Mouse (Mus musculus): ENCODE data around the gene Pnmal2. TPM values are rescaled to one million over a fixed set of nuclear protein-coding genes. Genes with fewer than 3 reads are reported as not detected.

Pnmal2 gene
- 8.3 and 8.6 TPM in 2 replicates for polyA plus RNA-seq (2014; fragmentation: Nextera tagmentation; extraction: Ambion mirVana)

DNA sequence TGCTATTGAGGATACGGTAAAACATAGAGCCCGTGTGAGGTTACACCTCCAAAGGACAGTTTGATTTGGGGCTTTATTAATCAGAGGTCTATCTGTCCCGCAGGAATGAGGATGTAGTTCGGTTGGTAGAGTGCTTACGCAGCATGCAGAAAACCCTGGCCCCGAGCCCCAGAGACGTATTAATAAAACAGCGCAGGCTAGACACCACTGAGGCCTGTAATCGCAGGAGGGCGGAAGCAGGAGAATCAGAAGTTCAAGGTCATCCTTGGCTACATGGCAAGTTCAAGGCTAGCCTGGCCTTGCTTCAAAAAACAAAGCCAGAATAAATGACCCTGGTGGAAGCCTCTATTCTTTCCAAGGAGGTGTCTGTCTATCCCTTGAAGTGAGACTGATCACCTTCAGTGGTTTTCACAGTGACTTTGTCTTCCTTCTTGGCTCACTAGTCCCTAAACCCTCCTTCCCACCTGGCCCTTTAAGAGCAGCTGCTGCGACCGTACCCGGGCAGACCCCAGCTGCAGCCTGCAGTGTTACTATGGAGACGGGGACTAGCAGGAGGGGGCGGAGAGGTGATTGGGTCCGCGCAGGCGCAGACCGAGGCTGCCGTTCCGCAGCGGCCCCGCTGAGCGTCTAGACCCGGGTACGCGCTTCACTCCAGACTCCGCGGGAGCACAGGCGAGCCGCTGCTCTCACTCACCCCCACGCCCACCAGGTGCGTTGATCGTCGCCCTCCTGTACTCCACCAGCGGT is at the start of gene Pnmal2:
Pnmal2 (plus strand) TSS at position 622 of the 747 bp plus-strand sequence.
- H3K36me3 ChIP-seq (ENCODE audit: control insufficient read depth, insufficient read depth, low read length), result no peaks in the 10 kb centered on the region
- DNase-seq (ENCODE audit: low spot score, missing footprints) (peak; percentile 99), ATAC-seq (ENCODE audit: low FRiP score) (peak; percentile 92)
- WGBS, result 14% methylated on average over 36 of the region's 36 CpGs
- H3K9me3 ChIP-seq (ENCODE audit: control insufficient read depth, low read length), result no peaks in the 10 kb centered on the region
- peak within 1 kb of the TSS; percentile 57 for H3K27ac ChIP-seq (ENCODE audit: low read depth, low read length)
- H3K9ac ChIP-seq (ENCODE audit: low read length), result peak within 1 kb of the TSS; percentile 80
- peaks cover 37% of the 10 kb centered on the region for H3K4me1 ChIP-seq (ENCODE audit: control insufficient read depth, insufficient read depth, low read length)
- peaks cover 44% of the 10 kb centered on the region for H3K27me3 ChIP-seq (ENCODE audit: control insufficient read depth, insufficient read depth, low read length)
- H3K4me2 ChIP-seq, result peak within 1 kb of the TSS; percentile 83
- peak within 1 kb of the TSS; percentile 62 for H3K4me3 ChIP-seq (ENCODE audit: low read depth, low read length)

DNA sequence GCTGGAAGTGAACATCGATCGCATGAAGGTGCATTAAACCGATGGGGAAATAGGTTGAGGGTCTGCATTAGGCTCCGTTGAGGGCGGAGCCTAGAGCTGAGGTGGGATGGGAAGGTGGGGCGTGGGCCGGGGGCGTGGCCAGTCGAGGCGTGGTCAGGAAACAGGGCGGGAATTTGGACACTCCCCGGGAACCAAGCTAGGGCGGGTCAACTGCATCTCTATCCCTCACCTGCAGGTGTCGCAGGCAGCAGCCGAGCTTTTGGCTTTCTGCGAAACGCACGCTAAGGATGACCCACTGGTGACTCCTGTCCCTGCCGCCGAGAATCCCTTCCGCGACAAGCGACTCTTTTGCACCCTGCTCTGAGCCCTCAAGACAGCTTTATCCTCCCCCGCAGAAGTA is 49.5 kb upstream of the Pnmal2 start:
- Histone ChIP-seq H3K9ac (ENCODE audit: low read length) (peak overlapping the region; percentile 24; the same call in 1 of the 2 replicates), H3K4me2 (peak overlapping the region; percentile 45), H3K4me3 (ENCODE audit: low read depth, low read length) (peak overlapping the region; percentile 14; the same call in 1 of the 2 replicates), H3K9me3 (ENCODE audit: control insufficient read depth, low read length) (no peaks in the 10 kb centered on the region), H3K27ac (ENCODE audit: low read depth, low read length) (no peak overlapping the region), H3K27me3 (ENCODE audit: control insufficient read depth, insufficient read depth, low read length) (peaks cover 31% of the 10 kb centered on the region), H3K36me3 (ENCODE audit: control insufficient read depth, insufficient read depth, low read length) (no peaks in the 10 kb centered on the region), H3K4me1 (ENCODE audit: control insufficient read depth, insufficient read depth, low read length) (peaks cover 22% of the 10 kb centered on the region)
- ATAC-seq (ENCODE audit: low FRiP score), result peak; percentile 60
- WGBS, result under 1% methylated on average over 24 of the region's 24 CpGs
- DNase-seq (ENCODE audit: low spot score, missing footprints), result peak; percentile 98

DNA sequence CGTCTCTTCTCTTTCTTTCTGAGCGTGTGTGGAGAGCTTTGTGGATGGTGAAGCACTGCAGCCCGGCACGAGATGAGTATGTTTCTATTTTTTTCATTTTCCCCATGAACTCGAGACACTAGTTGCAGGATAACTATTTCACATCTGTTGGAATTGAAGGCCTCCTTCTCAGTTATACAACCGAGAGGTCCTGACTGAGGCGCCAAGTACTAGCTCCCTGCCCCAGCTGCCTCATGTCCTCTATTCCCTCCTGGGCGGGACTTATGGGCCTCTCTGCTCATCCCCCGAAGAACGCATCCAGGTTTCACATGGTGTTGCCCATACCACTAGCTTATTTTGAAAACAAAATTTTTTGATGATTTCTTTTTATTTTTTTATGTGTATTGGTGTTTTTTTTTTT is 49.0 kb upstream of the Pnmal2 start:
- Histone ChIP-seq H3K27ac (ENCODE audit: low read depth, low read length) (no peak overlapping the region), H3K4me2 (peak overlapping the region; percentile 45), H3K4me3 (ENCODE audit: low read depth, low read length) (peak overlapping the region; percentile 14; the same call in 1 of the 2 replicates), H3K27me3 (ENCODE audit: control insufficient read depth, insufficient read depth, low read length) (peaks cover 28% of the 10 kb centered on the region), H3K9me3 (ENCODE audit: control insufficient read depth, low read length) (no peaks in the 10 kb centered on the region), H3K4me1 (ENCODE audit: control insufficient read depth, insufficient read depth, low read length) (peaks cover 25% of the 10 kb centered on the region), H3K9ac (ENCODE audit: low read length) (peak overlapping the region; percentile 24; the same call in 1 of the 2 replicates), H3K36me3 (ENCODE audit: control insufficient read depth, insufficient read depth, low read length) (no peaks in the 10 kb centered on the region)
- no peak for DNase-seq (ENCODE audit: low spot score, missing footprints)
- no peak for ATAC-seq (ENCODE audit: low FRiP score)
- WGBS, result 33% methylated on average over 10 of the region's 10 CpGs

DNA sequence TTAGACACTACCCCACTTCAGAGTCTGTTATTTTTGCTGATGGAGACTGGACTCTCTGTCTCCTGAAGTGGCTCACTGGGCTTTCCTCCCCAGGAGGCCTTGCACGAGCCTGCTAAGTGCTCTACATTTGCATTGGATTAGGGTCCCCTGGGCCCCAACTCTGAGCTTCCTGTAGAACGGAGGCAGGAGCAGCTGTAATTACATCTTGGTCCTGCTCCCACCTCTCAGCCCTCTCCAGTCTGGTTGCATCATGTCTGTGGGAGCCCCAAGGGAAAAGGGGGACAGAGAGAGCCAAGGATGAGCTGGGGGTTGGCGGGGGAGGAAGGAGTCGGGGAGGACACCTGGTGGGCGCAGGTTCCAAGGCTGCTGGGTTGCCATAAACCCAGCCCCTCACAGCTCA is 44.0 kb upstream of the Pnmal2 start:
- 17% methylated on average over 5 of the region's 5 CpGs for WGBS
- peak; percentile 26; the same call in 1 of the 2 replicates for ATAC-seq (ENCODE audit: low FRiP score)

DNA sequence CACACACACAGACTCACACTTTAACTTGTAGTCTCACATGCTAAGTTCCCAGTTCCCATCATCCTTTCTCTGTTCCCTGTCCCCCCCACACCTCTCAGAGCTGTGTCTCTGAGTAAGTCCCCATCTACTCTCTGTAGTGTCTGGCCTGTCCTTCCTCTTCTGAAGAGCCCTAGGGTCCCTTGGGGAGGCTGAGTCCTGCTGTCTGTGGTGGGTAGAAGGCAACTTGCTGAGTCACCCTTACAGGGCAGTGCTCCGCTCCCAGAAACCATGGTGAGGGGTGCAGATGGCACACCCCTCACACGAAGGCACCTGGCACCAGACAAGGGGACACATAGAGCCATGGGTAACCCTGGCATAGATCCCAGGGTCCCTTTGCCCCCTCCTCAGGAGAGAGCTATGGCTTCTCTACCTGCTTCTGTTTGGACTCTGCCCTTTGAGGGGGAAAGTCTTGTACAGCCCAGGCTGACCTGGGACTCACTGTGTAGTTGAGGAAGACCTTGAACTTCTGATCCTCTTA is 41.0 kb upstream of the Pnmal2 start:
- no peak overlapping the region for H3K4me2 ChIP-seq
- DNase-seq (ENCODE audit: low spot score, missing footprints), result no peak
- H3K27ac ChIP-seq (ENCODE audit: low read depth, low read length), result no peak overlapping the region
- H3K36me3 ChIP-seq (ENCODE audit: control insufficient read depth, insufficient read depth, low read length), result no peaks in the 10 kb centered on the region
- H3K9ac ChIP-seq (ENCODE audit: low read length), result no peak overlapping the region
- no peaks in the 10 kb centered on the region for H3K27me3 ChIP-seq (ENCODE audit: control insufficient read depth, insufficient read depth, low read length)
- no peaks in the 10 kb centered on the region for H3K9me3 ChIP-seq (ENCODE audit: control insufficient read depth, low read length)
- peaks cover 7% of the 10 kb centered on the region for H3K4me1 ChIP-seq (ENCODE audit: control insufficient read depth, insufficient read depth, low read length)
- no peak overlapping the region for H3K4me3 ChIP-seq (ENCODE audit: low read depth, low read length)
- no peak for ATAC-seq (ENCODE audit: low FRiP score)
- WGBS, result 78% methylated on average over 2 of the region's 2 CpGs

More for the DNA sequence above, 44.0 kb upstream of the Pnmal2 start:
- Histone ChIP-seq H3K27me3 (ENCODE audit: control insufficient read depth, insufficient read depth, low read length) (no peaks in the 10 kb centered on the region), H3K4me1 (ENCODE audit: control insufficient read depth, insufficient read depth, low read length) (peaks cover 8% of the 10 kb centered on the region), H3K9me3 (ENCODE audit: control insufficient read depth, low read length) (no peaks in the 10 kb centered on the region), H3K9ac (ENCODE audit: low read length) (0 out of 2 replicates have a peak overlapping the region, but pooled peaks have one; percentile 25), H3K27ac (ENCODE audit: low read depth, low read length) (no peak overlapping the region), H3K4me3 (ENCODE audit: low read depth, low read length) (no peak overlapping the region), H3K36me3 (ENCODE audit: control insufficient read depth, insufficient read depth, low read length) (no peaks in the 10 kb centered on the region), H3K4me2 (no peak overlapping the region)
- DNase-seq (ENCODE audit: low spot score, missing footprints), result no peak

DNA sequence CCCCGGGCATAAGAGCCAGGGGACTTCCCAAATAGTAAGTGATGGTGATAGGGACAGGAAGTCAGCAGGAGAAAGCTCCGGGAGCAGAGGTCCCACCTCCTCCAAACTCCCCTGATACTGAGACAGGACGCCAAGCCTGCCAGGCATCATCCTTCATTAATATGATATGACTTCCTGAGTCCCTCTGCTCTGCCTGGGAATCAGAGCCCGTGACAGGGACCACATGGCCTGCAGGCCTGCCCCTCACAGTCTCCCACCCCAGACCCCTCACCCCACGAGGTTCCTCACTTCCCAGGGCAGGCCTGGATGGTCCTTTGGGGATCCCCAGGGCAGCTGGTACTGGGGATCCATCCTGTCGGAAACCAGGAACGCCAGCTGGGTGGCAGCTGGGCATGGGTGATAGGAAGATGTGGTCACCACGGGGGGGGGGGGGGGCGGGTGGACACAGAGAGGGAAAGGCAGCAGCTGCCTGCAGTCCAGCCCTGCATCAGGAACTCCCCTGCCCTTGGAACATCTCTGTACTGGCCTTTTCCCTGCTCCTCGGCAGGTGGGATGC is 40.3 kb upstream of the Pnmal2 start:
- no peak overlapping the region for H3K4me3 ChIP-seq (ENCODE audit: low read depth, low read length)
- no peaks in the 10 kb centered on the region for H3K27me3 ChIP-seq (ENCODE audit: control insufficient read depth, insufficient read depth, low read length)
- no peak for DNase-seq (ENCODE audit: low spot score, missing footprints)
- no peak for ATAC-seq (ENCODE audit: low FRiP score)
- WGBS, result 54% methylated on average over 8 of the region's 10 CpGs
- H3K4me2 ChIP-seq, result no peak overlapping the region
- no peak overlapping the region for H3K9ac ChIP-seq (ENCODE audit: low read length)
- peaks cover 7% of the 10 kb centered on the region for H3K4me1 ChIP-seq (ENCODE audit: control insufficient read depth, insufficient read depth, low read length)
- no peaks in the 10 kb centered on the region for H3K9me3 ChIP-seq (ENCODE audit: control insufficient read depth, low read length)
- H3K27ac ChIP-seq (ENCODE audit: low read depth, low read length), result no peak overlapping the region
- H3K36me3 ChIP-seq (ENCODE audit: control insufficient read depth, insufficient read depth, low read length), result no peaks in the 10 kb centered on the region

DNA sequence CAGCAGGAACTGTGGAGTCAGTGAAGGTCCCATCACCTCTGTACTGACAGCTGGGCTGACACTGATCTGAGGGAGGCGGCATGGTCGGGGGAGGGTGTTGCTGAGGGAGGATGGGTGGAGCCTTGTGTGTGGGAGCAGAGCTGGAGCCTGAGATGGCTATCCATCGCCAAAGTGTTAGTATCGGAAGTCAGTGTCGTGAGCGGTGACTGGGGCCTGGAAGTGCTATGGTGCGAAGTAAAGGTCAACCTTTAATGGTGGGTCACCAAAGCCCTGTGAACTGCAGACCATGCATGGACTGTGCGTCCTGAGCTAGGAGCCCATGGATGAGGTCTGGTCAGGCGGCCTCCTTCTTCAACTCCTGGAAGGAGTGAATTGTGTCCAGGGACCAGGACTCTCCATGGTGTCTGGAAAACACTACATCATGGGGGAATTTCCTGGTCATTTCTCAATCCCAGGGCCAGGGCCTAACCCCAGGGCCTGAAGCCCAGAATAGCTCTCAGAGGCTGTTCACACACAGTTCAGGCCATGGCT is 38.9 kb upstream of the Pnmal2 start:
- no peaks in the 10 kb centered on the region for H3K27me3 ChIP-seq (ENCODE audit: control insufficient read depth, insufficient read depth, low read length)
- H3K9me3 ChIP-seq (ENCODE audit: control insufficient read depth, low read length), result no peaks in the 10 kb centered on the region
- WGBS, result 52% methylated on average over 9 of the region's 9 CpGs
- H3K4me2 ChIP-seq, result no peak overlapping the region
- no peaks in the 10 kb centered on the region for H3K36me3 ChIP-seq (ENCODE audit: control insufficient read depth, insufficient read depth, low read length)
- peaks cover 3% of the 10 kb centered on the region for H3K4me1 ChIP-seq (ENCODE audit: control insufficient read depth, insufficient read depth, low read length)
- no peak overlapping the region for H3K4me3 ChIP-seq (ENCODE audit: low read depth, low read length)
- ATAC-seq (ENCODE audit: low FRiP score), result no peak
- H3K9ac ChIP-seq (ENCODE audit: low read length), result no peak overlapping the region
- no peak overlapping the region for H3K27ac ChIP-seq (ENCODE audit: low read depth, low read length)
- no peak for DNase-seq (ENCODE audit: low spot score, missing footprints)

DNA sequence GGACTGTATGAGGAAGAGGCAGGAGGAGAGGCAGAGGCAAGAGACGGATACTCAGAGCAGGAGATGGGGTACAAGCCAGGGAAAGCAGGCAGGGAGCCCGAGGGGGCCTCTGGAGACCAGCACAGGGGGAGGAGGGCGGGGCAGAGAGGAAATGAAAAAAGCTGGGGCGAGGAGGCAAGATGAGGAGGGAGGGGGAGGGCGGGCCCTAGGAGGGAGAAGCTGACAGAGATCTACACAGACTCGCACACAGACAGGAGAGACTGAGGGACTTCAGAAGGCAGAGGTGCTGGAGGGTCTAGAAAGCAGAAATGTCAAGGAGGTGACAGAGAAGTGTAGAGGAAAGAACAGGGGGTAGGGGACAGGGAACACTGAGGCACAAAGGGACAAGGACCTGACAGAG is 38.2 kb upstream of the Pnmal2 start, which contains the start of gene Ptgir:
Ptgir (plus strand) TSS at position 210 of the 400 bp plus-strand sequence.
- ATAC-seq (ENCODE audit: low FRiP score), result peak; percentile 49; the same call in 1 of the 2 replicates

More for the DNA sequence above, 38.2 kb upstream of the Pnmal2 start, which contains the start of gene Ptgir:
- Histone ChIP-seq H3K27me3 (ENCODE audit: control insufficient read depth, insufficient read depth, low read length) (no peaks in the 10 kb centered on the region), H3K36me3 (ENCODE audit: control insufficient read depth, insufficient read depth, low read length) (no peaks in the 10 kb centered on the region), H3K9ac (ENCODE audit: low read length) (no peak within 1 kb of the TSS), H3K4me3 (ENCODE audit: low read depth, low read length) (no peak within 1 kb of the TSS), H3K9me3 (ENCODE audit: control insufficient read depth, low read length) (no peaks in the 10 kb centered on the region), H3K4me2 (no peak within 1 kb of the TSS), H3K4me1 (ENCODE audit: control insufficient read depth, insufficient read depth, low read length) (no peaks in the 10 kb centered on the region; the same call in 1 of the 2 replicates), H3K27ac (ENCODE audit: low read depth, low read length) (no peak within 1 kb of the TSS)
- no peak for DNase-seq (ENCODE audit: low spot score, missing footprints)
- WGBS, result 22% methylated on average over 6 of the region's 6 CpGs
